Mouse (Mus musculus): ENCODE measurements around the gene Trafd1.

DNA sequence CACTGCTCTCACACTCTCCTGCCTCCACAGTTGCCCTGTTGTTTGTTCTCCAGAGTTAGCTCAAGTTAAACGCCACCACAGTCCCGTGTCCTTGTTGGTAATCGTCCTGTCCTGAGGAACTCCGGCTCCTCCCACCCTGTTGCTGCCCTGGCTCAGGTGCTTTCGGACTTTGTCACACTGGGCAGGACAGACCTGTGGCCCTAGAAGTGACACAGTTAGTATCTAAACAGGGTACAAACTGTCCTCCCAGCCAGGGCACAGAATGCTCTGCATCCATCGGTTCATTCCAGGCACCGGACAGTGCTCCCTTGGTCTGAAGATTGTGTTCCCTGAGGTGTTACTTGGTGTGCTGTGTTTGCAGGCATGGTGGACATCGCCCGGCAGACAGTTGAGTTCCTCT, 51.5 kb downstream of the Trafd1 start:
- TF ChIP-seq POLR2A (IDR thresholded peaks at IDR 0.05; ENCODE audit: low read depth, low read length) (no peak), CTCF (conservative IDR thresholded peaks at IDR 0.05; ENCODE audit: insufficient read depth, insufficient read length, low read depth, low read length) (no peak)
